15 mouse cellular contexts compared by ENCODE assay signal in genomic region chr1:165679618-165679997, GRCm38 (mm10). TPM values are rescaled to one million over a fixed set of nuclear protein-coding genes. Genes with fewer than 3 reads are reported as not detected.
DNase-seq lines count a peak whose midpoint lies in the region; ATAC-seq and TF ChIP-seq lines count a peak whose summit lies in the region.
"Had no signal": no experiment of that assay in that cellular context is flagged by ENCODE, and none has a peak within 500 bp of the region (broad histone marks: within the 10 kb centered on the region; RNA-seq: fewer than 3 reads in every experiment).

No protein-coding gene starts in this region.

- 68% methylated on average over 3 of the region's 3 CpGs for WGBS in kidney, adult 2 months
- 38% methylated on average over 3 of the region's 3 CpGs for WGBS in hindbrain, embryonic 16.5 days

- H3K9me3 ChIP-seq in G1E (replicated peaks), result no peaks in the 10 kb centered on the region
- no peaks in the 10 kb centered on the region for H3K9me3 ChIP-seq in hindbrain, embryonic 16.5 days (ENCODE audit: control insufficient read depth, low read length)
- H3K9me3 ChIP-seq: forebrain, embryonic 13.5 days; limb, embryonic 12.5 days; megakaryocyte, embryonic 14.5 days had no signal

- no peaks in the 10 kb centered on the region for H3K36me3 ChIP-seq in kidney, adult 2 months (ENCODE audit: control insufficient read depth, insufficient read depth, low read length)
- H3K36me3 ChIP-seq in G1E (replicated peaks), result peaks cover 82% of the 10 kb centered on the region
- no peaks in the 10 kb centered on the region for H3K36me3 ChIP-seq in hindbrain, embryonic 16.5 days (ENCODE audit: control insufficient read depth, insufficient read depth, low read length)
- H3K36me3 ChIP-seq: limb, embryonic 12.5 days had no signal

- no peaks in the 10 kb centered on the region for H3K27me3 ChIP-seq in kidney, adult 2 months (replicated peaks; ENCODE audit: control insufficient read depth, insufficient read depth, low read length)
- 0 out of 2 replicates have a peak, but pooled peaks cover 6% of the 10 kb centered on the region for H3K27me3 ChIP-seq in G1E (ENCODE audit: insufficient read depth, low read length)
- no peaks in the 10 kb centered on the region for H3K27me3 ChIP-seq in hindbrain, embryonic 16.5 days (replicated peaks; ENCODE audit: control insufficient read depth, insufficient read depth, low read length)
- H3K27me3 ChIP-seq: CH12.LX; forebrain, embryonic 13.5 days; limb, embryonic 12.5 days had no signal

- H3K4me3 ChIP-seq in kidney, adult 2 months (ENCODE audit: insufficient read depth, low read depth, low read length), result no peak overlapping the region
- H3K4me3 ChIP-seq in G1E (ENCODE audit: low read depth, low read length), result no peak overlapping the region
- H3K4me3 ChIP-seq in brown adipose tissue, adult 24 weeks (ENCODE audit: insufficient read depth, low read depth, low read length), result no peak overlapping the region
- H3K4me3 ChIP-seq in hindbrain, embryonic 16.5 days (ENCODE audit: low read length), result no peak overlapping the region
- H3K4me3 ChIP-seq: forebrain, embryonic 13.5 days; limb, embryonic 12.5 days; megakaryocyte, embryonic 14.5 days; myocyte had no signal

- H3K4me1 ChIP-seq in kidney, adult 2 months (ENCODE audit: control insufficient read depth, insufficient read depth, low read length), result peaks cover 8% of the 10 kb centered on the region; the same call in 1 of the 2 replicates
- H3K4me1 ChIP-seq in G1E (ENCODE audit: insufficient read depth, low read depth, low read length), result peaks cover 22% of the 10 kb centered on the region
- H3K4me1 ChIP-seq in brown adipose tissue, adult 24 weeks (ENCODE audit: control insufficient read depth, insufficient read depth, insufficient read length, low read length), result peaks cover 24% of the 10 kb centered on the region
- no peaks in the 10 kb centered on the region for H3K4me1 ChIP-seq in hindbrain, embryonic 16.5 days (ENCODE audit: control insufficient read depth, insufficient read depth, low read depth, low read length)
- H3K4me1 ChIP-seq: forebrain, embryonic 13.5 days had no signal

- H3K9ac ChIP-seq in hindbrain, embryonic 16.5 days (ENCODE audit: low read depth, low read length), result no peak overlapping the region
- H3K9ac ChIP-seq: forebrain, embryonic 13.5 days; limb, embryonic 12.5 days had no signal

- H3K27ac ChIP-seq in kidney, adult 2 months (ENCODE audit: insufficient read depth, low read depth, low read length), result peak overlapping the region; percentile 35; the same call in 1 of the 2 replicates
- H3K27ac ChIP-seq in brown adipose tissue, adult 24 weeks (replicated peaks; ENCODE audit: low read depth, low read length), result peak overlapping the region; percentile 15; the same call in 1 of the 2 replicates
- H3K27ac ChIP-seq in hindbrain, embryonic 16.5 days (ENCODE audit: low read depth, low read length), result no peak overlapping the region
- H3K27ac ChIP-seq: forebrain, embryonic 13.5 days had no signal

- TF ChIP-seq CTCF in kidney, adult 2 months (conservative IDR thresholded peaks at IDR 0.05; ENCODE audit: insufficient read depth, insufficient read length, low read depth, low read length), result 0 out of 2 replicates have a peak, but pooled peaks have one; percentile 23
- TF ChIP-seq CTCF in G1E (IDR thresholded peaks at IDR 0.05; ENCODE audit: low read depth, low read length), result 0 out of 2 replicates have a peak, but pooled peaks have one; percentile 1

- no peak for TF ChIP-seq POLR2A in kidney, adult 2 months (IDR thresholded peaks at IDR 0.05; ENCODE audit: low read depth, low read length)

- no peak overlapping the region for H3K4me2 ChIP-seq in hindbrain, embryonic 16.5 days (ENCODE audit: low read length)
- H3K4me2 ChIP-seq: forebrain, embryonic 13.5 days; limb, embryonic 12.5 days had no signal

- DNase-seq in kidney, adult 2 months, result peak; percentile 60
- DNase-seq in kidney, adult 8-10 months, result no peak
- DNase-seq in G1E (ENCODE audit: low spot score), result no peak
- DNase-seq in kidney, postnatal 14 days, result peak; percentile 59
- DNase-seq in right cerebral cortex, adult 18-20 months, result no peak
- DNase-seq: adrenal gland, postnatal 10 days; cerebellum, adult 2 months; gastrocnemius, postnatal 10 days had no signal

- ATAC-seq in G1E (ENCODE audit: extremely low read depth, insufficient number of reproducible peaks, low FRiP score, poor library complexity, severe bottlenecking), result no peak
- no peak for ATAC-seq in hindbrain, embryonic 16.5 days
- ATAC-seq: forebrain, embryonic 13.5 days had no signal

RNA-seq across cellular contexts. Expression of gene Rcsd1, which starts 29.9 kb away (rescaled TPM):
- 11.7 and 15.6 TPM in 2 replicates for polyA plus RNA-seq in kidney, adult 2 months (2012; rRNA removed)
- 14.2 and 16.1 TPM in 2 replicates for total RNA-seq in G1E (2014; fragmentation: Nextera tagmentation)
- 15.8 and 15.9 TPM in 2 replicates for total RNA-seq in G1E (2017)
- 24.9 and 27.3 TPM in 2 replicates for polyA plus RNA-seq in G1E (2012)
- polyA plus RNA-seq in brown adipose tissue, adult 24 weeks (2012; ENCODE audit: insufficient read depth, insufficient read length, missing spikeins), result 4.8 and 8.8 TPM in 2 replicates
- polyA plus RNA-seq in hindbrain, embryonic 16.5 days (2015; fragmentation: Nextera tagmentation; extraction: Ambion mirVana), result 9.5 and 12.5 TPM in 2 replicates

RNA-seq across cellular contexts. Expression of gene Mpzl1, which starts 45.3 kb away (rescaled TPM):
- 38.6 and 42.0 TPM in 2 replicates for polyA plus RNA-seq in kidney, adult 2 months (2012; rRNA removed)
- total RNA-seq in G1E (2014; fragmentation: Nextera tagmentation) (34.7 and 37.2 TPM in 2 replicates), G1E (2017) (1.6 and 1.9 TPM in 2 replicates)
- polyA plus RNA-seq in G1E (2012), result 3.4 and 4.0 TPM in 2 replicates
- 3.4 and 7.4 TPM in 2 replicates for polyA plus RNA-seq in brown adipose tissue, adult 24 weeks (2012; ENCODE audit: insufficient read depth, insufficient read length, missing spikeins)
- polyA plus RNA-seq in hindbrain, embryonic 16.5 days (2015; fragmentation: Nextera tagmentation; extraction: Ambion mirVana), result 163 and 169 TPM in 2 replicates

Comparison
In these comparisons a context has a peak if more than half of its experiments do, and no peak if none do; other contexts are left out.
1. DNase-seq: peak in kidney, adult 2 months (single experiment) and kidney, postnatal 14 days (single experiment); none in kidney, adult 8-10 months (0 of 2), G1E (single experiment) and right cerebral cortex, adult 18-20 months (single experiment).